Mouse (Mus musculus): ENCODE measurements around the gene Nt5c3b. TPM values are rescaled to one million over a fixed set of nuclear protein-coding genes. Genes with fewer than 3 reads are reported as not detected.

Nt5c3b gene
- polyA plus RNA-seq, 1 experiment from 2014 or later: 69.6 TPM

DNA sequence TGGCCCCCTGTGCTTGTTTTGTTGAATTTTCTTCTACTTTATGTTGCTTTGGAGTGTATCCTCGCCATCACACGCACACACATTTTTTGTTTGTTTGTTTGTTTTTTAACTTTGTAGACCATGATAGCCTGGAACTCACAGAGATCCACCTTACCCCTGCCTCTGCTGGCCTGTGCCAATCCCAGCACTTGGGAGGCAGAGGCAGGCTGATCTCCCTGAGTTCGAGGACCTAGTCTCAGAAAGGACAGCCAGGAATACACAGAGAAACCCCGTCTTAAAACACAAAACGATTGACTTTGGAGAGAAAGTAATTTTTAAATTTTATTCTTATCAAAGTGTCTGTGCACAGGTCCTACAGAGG is 31.3 kb upstream of the Nt5c3b start:
- Histone ChIP-seq H3K27ac (replicated peaks) (no peak overlapping the region), H3K36me3 (ENCODE audit: control insufficient read depth, insufficient read depth, low read length) (peaks cover 6% of the 10 kb centered on the region; the same call in 1 of the 2 replicates), H3K9ac (ENCODE audit: low read length) (no peak overlapping the region), H3K4me1 (replicated peaks; ENCODE audit: control insufficient read depth, insufficient read depth) (0 out of 2 replicates have a peak, but pooled peaks cover 3% of the 10 kb centered on the region), H3K4me2 (replicated peaks; ENCODE audit: low read depth) (no peak overlapping the region), H3K27me3 (ENCODE audit: control insufficient read depth, insufficient read depth, low read length) (no peaks in the 10 kb centered on the region), H3K4me3 (ENCODE audit: low read depth, low read length) (peak overlapping the region; percentile 77), H3K9me3 (ENCODE audit: control insufficient read depth, low read length) (no peaks in the 10 kb centered on the region)
- WGBS: 34% methylated on average over 5 of the region's 5 CpGs
- TF ChIP-seq EP300 (optimal IDR thresholded peaks at IDR 0.05) (no peak), CTCF (IDR thresholded peaks at IDR 0.05; ENCODE audit: low read depth) (no peak)
- ATAC-seq (ENCODE audit: low FRiP score, low TSS enrichment) (peak; percentile 48; the same call in 1 of the 2 replicates), DNase-seq (ENCODE audit: low spot score) (no peak)

DNA sequence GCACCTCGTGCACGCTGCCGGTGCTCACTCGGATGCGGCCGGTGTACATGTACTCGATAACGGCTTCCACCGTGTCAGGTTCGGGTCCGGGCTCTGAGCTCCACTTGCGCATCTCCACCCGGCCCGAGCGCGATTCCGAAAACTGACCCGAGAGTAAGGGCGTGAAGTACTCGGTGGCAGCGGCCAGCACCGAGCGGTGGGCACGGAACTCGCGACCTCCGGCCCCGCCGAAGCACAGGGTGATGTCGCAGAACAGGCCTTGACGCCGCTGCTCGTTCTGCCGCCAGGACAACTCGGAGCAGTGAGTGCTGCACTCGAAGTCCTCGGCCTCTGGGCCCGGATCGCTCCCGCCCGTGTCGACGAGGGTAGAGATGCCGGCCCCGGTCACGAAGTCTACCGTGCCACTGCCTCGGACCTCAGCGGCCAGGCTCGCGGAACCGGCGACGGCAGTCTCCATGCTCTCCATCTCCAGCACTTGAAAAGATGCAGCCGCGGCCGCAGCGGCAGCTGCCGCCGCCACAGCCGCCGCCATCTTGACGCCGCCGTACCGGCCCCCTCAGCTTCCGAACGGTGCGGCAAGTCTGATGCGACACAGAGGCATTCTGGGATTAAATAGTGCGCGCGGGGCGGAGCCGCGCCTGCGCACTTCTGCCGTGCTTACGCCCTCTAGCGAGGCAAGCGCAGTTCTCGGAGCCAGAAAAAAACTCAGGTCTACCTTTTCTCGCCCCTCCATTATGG is 30.8 kb upstream of the Nt5c3b start, which contains the start of gene Klhl11:
Gene Klhl11 (minus strand): TSS at position 545 of the 738 bp plus-strand sequence.
- H3K4me3 ChIP-seq (ENCODE audit: low read depth, low read length): peak within 1 kb of the TSS; percentile 77
- H3K27me3 ChIP-seq (ENCODE audit: control insufficient read depth, insufficient read depth, low read length): no peaks in the 10 kb centered on the region
- under 1% methylated on average over 83 of the region's 83 CpGs for WGBS
- H3K36me3 ChIP-seq (ENCODE audit: control insufficient read depth, insufficient read depth, low read length): peaks cover 5% of the 10 kb centered on the region; the same call in 1 of the 2 replicates
- ATAC-seq (ENCODE audit: low FRiP score, low TSS enrichment) (peak; percentile 93), DNase-seq (ENCODE audit: low spot score) (peak; percentile 91)
- peak within 1 kb of the TSS; percentile 86 for H3K27ac ChIP-seq (replicated peaks)
- H3K4me1 ChIP-seq (replicated peaks; ENCODE audit: control insufficient read depth, insufficient read depth): 0 out of 2 replicates have a peak, but pooled peaks cover 3% of the 10 kb centered on the region
- TF ChIP-seq CTCF (IDR thresholded peaks at IDR 0.05; ENCODE audit: low read depth) (peak; percentile 83), EP300 (optimal IDR thresholded peaks at IDR 0.05) (no peak)
- no peaks in the 10 kb centered on the region for H3K9me3 ChIP-seq (ENCODE audit: control insufficient read depth, low read length)
- peak within 1 kb of the TSS; percentile 99 for H3K4me2 ChIP-seq (replicated peaks; ENCODE audit: low read depth)
- peak within 1 kb of the TSS; percentile 86 for H3K9ac ChIP-seq (ENCODE audit: low read length)

DNA sequence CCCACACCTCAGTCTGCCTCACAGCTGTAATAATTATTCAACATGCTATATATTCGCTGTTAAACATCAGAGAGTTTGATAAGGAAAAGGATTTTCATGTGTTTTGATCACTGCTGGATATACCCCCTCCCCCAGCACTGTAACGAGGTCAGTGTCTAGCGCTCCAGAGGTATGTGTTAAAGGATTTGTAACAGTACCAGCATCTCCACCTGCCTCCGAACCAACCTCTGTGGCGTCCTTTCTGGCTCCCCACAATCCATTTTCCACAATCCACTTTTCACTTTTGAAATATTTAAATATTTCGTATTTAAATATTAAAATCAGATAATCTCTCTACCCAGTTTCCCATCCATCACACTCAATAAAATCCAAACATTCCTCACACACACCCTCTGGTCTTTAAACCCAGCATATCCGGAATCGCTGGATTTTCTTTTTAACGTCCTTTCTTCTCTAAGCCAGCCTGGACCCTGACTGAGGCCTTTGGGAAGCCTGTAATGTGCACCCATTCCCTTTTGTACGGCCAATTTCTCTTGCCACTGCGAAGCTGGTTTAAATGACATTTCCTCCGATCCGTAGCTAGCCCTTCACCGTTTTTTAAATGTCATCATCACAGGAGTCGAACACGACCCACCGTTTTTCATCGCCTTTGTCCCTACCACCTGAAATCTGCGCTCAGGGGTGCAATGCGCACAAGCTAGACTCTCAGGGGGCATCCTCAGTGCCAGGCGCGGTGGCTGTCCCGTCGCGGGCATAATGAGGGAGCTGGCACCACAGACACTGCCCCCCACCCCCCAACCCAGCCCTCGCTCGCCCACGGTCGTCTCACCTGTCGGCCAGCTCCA is 30.0 kb upstream of the Nt5c3b start:
- 0 out of 2 replicates have a peak, but pooled peaks cover 3% of the 10 kb centered on the region for H3K36me3 ChIP-seq (ENCODE audit: control insufficient read depth, insufficient read depth, low read length)
- TF ChIP-seq CTCF (IDR thresholded peaks at IDR 0.05; ENCODE audit: low read depth): no peak
- no peak for TF ChIP-seq EP300 (optimal IDR thresholded peaks at IDR 0.05)
- DNase-seq (ENCODE audit: low spot score) (no peak), ATAC-seq (ENCODE audit: low FRiP score, low TSS enrichment) (no peak)
- H3K4me3 ChIP-seq (ENCODE audit: low read depth, low read length): peak overlapping the region; percentile 77
- no peaks in the 10 kb centered on the region for H3K27me3 ChIP-seq (ENCODE audit: control insufficient read depth, insufficient read depth, low read length)
- H3K27ac ChIP-seq (replicated peaks): peak overlapping the region; percentile 86
- H3K9ac ChIP-seq (ENCODE audit: low read length): peak overlapping the region; percentile 86
- peak overlapping the region; percentile 99 for H3K4me2 ChIP-seq (replicated peaks; ENCODE audit: low read depth)
- 0 out of 2 replicates have a peak, but pooled peaks cover 3% of the 10 kb centered on the region for H3K4me1 ChIP-seq (replicated peaks; ENCODE audit: control insufficient read depth, insufficient read depth)
- WGBS: 3% methylated on average over 30 of the region's 30 CpGs
- no peaks in the 10 kb centered on the region for H3K9me3 ChIP-seq (ENCODE audit: control insufficient read depth, low read length)

DNA sequence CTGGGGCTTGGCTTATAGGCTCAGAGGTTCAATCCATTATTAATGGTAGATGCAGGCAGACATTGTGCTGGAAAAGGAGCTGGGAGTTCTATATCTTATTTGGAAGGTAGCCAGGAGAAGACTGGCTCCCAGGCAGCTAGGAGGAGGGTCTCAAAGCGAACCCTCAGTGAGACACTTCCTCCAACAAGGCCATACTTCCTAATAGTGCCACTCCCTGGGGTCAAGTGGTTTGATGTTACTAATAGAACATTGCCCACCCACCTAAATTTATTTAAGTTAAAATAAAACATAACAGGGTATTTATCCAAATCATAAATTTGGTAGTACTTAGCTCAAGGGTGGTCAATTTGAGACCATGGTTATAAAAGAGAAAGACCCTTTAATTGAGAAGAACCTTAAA is 24.2 kb upstream of the Nt5c3b start:
- Histone ChIP-seq H3K27me3 (ENCODE audit: control insufficient read depth, insufficient read depth, low read length) (no peaks in the 10 kb centered on the region), H3K4me2 (replicated peaks; ENCODE audit: low read depth) (no peak overlapping the region), H3K9ac (ENCODE audit: low read length) (no peak overlapping the region), H3K4me3 (ENCODE audit: low read depth, low read length) (no peak overlapping the region), H3K27ac (replicated peaks) (no peak overlapping the region), H3K4me1 (replicated peaks; ENCODE audit: control insufficient read depth, insufficient read depth) (no peaks in the 10 kb centered on the region), H3K36me3 (ENCODE audit: control insufficient read depth, insufficient read depth, low read length) (peaks cover 4% of the 10 kb centered on the region; the same call in 1 of the 2 replicates), H3K9me3 (ENCODE audit: control insufficient read depth, low read length) (no peaks in the 10 kb centered on the region)
- TF ChIP-seq EP300 (optimal IDR thresholded peaks at IDR 0.05): no peak
- TF ChIP-seq CTCF (IDR thresholded peaks at IDR 0.05; ENCODE audit: low read depth): no peak
- no peak for ATAC-seq (ENCODE audit: low FRiP score, low TSS enrichment)
- DNase-seq (ENCODE audit: low spot score): no peak
- WGBS: 62% methylated on average over 1 of the region's 1 CpGs

DNA sequence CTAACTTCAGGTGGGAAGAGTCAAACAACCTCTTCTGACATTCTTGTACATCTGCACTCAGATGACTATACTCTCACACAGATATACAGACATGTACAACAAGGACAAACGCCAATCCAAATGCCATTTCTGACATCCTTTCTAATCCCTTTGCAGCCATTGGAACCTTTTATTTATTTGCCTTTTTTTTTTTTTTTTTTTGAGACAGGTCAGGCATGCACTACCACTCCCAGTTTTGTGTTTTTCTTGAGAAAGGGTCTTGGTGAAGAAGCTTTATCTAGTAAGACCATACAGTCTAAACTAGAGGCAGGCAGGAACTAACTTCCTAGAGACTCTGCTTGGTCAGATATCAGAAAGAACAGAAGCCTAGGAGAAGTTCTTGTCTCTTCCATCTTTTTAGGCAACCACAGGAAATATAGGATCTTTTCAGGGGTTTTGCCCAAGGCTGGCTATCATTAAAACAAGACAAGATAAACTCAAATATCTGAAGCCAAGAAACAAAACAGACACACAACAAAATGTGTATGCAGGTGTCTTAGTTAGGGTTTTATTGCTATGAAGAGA is 23.7 kb upstream of the Nt5c3b start:
- Histone ChIP-seq H3K9me3 (ENCODE audit: control insufficient read depth, low read length) (no peaks in the 10 kb centered on the region), H3K4me3 (ENCODE audit: low read depth, low read length) (no peak overlapping the region), H3K4me1 (replicated peaks; ENCODE audit: control insufficient read depth, insufficient read depth) (no peaks in the 10 kb centered on the region), H3K4me2 (replicated peaks; ENCODE audit: low read depth) (no peak overlapping the region), H3K36me3 (ENCODE audit: control insufficient read depth, insufficient read depth, low read length) (peaks cover 4% of the 10 kb centered on the region; the same call in 1 of the 2 replicates), H3K27me3 (ENCODE audit: control insufficient read depth, insufficient read depth, low read length) (no peaks in the 10 kb centered on the region), H3K27ac (replicated peaks) (no peak overlapping the region), H3K9ac (ENCODE audit: low read length) (no peak overlapping the region)
- DNase-seq (ENCODE audit: low spot score) (no peak), ATAC-seq (ENCODE audit: low FRiP score, low TSS enrichment) (no peak)
- no peak for TF ChIP-seq EP300 (optimal IDR thresholded peaks at IDR 0.05)
- WGBS: 82% methylated on average over 1 of the region's 1 CpGs
